Comparison of ENCODE assay signal across 8 mouse cellular contexts in the genomic region with DNA sequence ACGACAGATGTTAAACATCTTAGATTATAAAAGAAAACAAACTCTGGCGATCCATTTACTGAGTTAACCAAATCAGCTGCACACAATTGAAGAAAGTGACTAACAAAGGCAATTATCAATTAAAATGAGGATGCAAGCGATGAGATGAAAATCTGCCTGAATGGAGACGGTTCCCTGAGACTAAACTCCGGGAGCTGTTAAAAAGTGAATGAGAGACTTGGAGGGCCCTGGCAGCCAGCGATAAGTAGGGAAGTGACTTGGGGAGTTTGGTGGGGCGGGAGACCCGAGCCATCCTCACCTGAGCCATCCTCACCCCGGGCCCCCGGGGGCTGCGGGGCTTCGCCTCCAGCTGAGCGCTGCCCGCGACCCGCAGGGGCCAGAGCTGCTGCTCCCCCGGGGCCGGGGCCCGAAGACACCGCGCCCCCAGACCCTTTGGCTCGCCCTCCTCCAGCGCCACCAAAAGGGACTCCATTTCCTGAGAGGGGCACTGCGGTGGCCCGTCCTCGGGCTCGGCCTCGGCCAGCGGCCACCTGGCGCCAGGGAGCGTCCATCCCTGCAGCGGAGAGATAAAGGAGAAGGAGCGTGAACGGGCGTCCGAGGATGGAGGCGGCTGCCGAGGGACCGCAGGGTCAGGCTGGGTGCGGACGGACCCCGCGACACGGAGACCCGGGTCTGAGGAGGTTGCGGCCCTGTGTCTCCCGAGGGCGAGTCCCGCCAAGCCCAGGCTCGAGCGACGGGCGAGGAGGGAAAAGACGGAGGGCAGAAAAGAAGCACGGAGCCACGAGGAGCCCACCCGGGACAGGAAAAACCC. TPM values are rescaled to one million over a fixed set of nuclear protein-coding genes. Genes with fewer than 3 reads are reported as not detected.
DNase-seq lines count a peak whose midpoint lies in the region; ATAC-seq and TF ChIP-seq lines count a peak whose summit lies in the region.

No protein-coding gene starts in this region.

- no peaks in the 10 kb centered on the region for H3K4me1 ChIP-seq in embryonic fibroblast, embryonic 13.5 days (ENCODE audit: control insufficient read depth, insufficient read depth, low read length)
- peaks cover 26% of the 10 kb centered on the region for H3K4me1 ChIP-seq in liver, embryonic 12.5 days

- TF ChIP-seq CTCF in embryonic fibroblast, embryonic 13.5 days (IDR thresholded peaks at IDR 0.05; ENCODE audit: borderline replicate concordance, insufficient read depth, low read length): no peak

- H3K36me3 ChIP-seq in liver, embryonic 12.5 days: peaks cover 12% of the 10 kb centered on the region

- WGBS in liver, embryonic 12.5 days (ENCODE audit: insufficient replicate concordance): 1% methylated on average over 57 of the region's 57 CpGs

- peak; percentile 12 to 49 for DNase-seq in layer of hippocampus, postnatal 36 days
- no peak for DNase-seq in layer of hippocampus, adult 8-10 months (ENCODE audit: low spot score in 2 of 2)
- DNase-seq in T-cell, adult 2 months (ENCODE audit: low spot score): peak; percentile 1
- peak; percentile 52 for DNase-seq in heart, postnatal 4 days
- DNase-seq in adrenal gland, adult 2 months: no peak

- H3K27me3 ChIP-seq in liver, embryonic 12.5 days (replicated peaks): no peaks in the 10 kb centered on the region

- 0 out of 2 replicates have a peak, but pooled peaks cover 6% of the 10 kb centered on the region for H3K9me3 ChIP-seq in liver, embryonic 12.5 days (replicated peaks)

- 0 out of 2 replicates have a peak overlapping the region, but pooled peaks have one; percentile 7 for H3K27ac ChIP-seq in embryonic fibroblast, embryonic 13.5 days (ENCODE audit: insufficient read depth, low read length)
- peak overlapping the region; percentile 74 for H3K27ac ChIP-seq in liver, embryonic 12.5 days

- H3K9ac ChIP-seq in liver, embryonic 12.5 days: peak overlapping the region; percentile 87

- H3K4me2 ChIP-seq in liver, embryonic 12.5 days: peak overlapping the region; percentile 91

- ATAC-seq in liver, embryonic 12.5 days: peak; percentile 82
- ATAC-seq in neutrophil, adult 5-6 weeks (ENCODE audit: extremely low read depth, insufficient number of reproducible peaks, low FRiP score, poor library complexity, severe bottlenecking): peak; percentile 7; the same call in 1 of the 2 replicates

- peak overlapping the region; percentile 74 for H3K4me3 ChIP-seq in embryonic fibroblast, embryonic 13.5 days (ENCODE audit: insufficient read depth, low read length)
- peak overlapping the region; percentile 84 for H3K4me3 ChIP-seq in liver, embryonic 12.5 days

- no peak for TF ChIP-seq POLR2A in embryonic fibroblast, embryonic 13.5 days (IDR thresholded peaks at IDR 0.05; ENCODE audit: low read depth, low read length)

RNA-seq across cellular contexts. Expression of a gene that starts 0.6 kb away (rescaled TPM):
- 10 to 100 TPM; 14.9 to 21.1 TPM for total RNA-seq in layer of hippocampus, postnatal 36 days (2021)
- 10 to 100 TPM; 14.4 to 16.5 (median 15.0) TPM for total RNA-seq in layer of hippocampus, adult 8-10 months (2022)
- 28.5 and 52.7 TPM in 2 replicates for polyA plus RNA-seq in embryonic fibroblast, embryonic 13.5 days (2011; ENCODE audit: insufficient read length, low read depth, missing spikeins)
- total RNA-seq in heart, postnatal 4 days (2021): 10 to 100 TPM; 10.3 to 11.5 TPM
- 9.2 and 11.3 TPM in 2 replicates for polyA plus RNA-seq in liver, embryonic 12.5 days (2016; fragmentation: Nextera tagmentation; extraction: Ambion mirVana)
- total RNA-seq in neutrophil, adult 5-6 weeks (2017): 21.5 and 24.9 TPM in 2 replicates
- total RNA-seq in adrenal gland, adult 2 months (2021): 10 to 100 TPM in 1 of 2 experiments, 1 to 10 TPM in 1; 9.9 to 11.7 TPM
- polyA plus RNA-seq in adrenal gland, adult 2 months (2012; rRNA removed): 2.7 and 3.7 TPM in 2 replicates

RNA-seq across cellular contexts. Expression of a gene that starts 22.1 kb away (rescaled TPM):
- total RNA-seq in layer of hippocampus, postnatal 36 days (2021): not detected
- total RNA-seq in layer of hippocampus, adult 8-10 months (2022): not detected
- polyA plus RNA-seq in embryonic fibroblast, embryonic 13.5 days (2011; ENCODE audit: insufficient read length, low read depth, missing spikeins): 0.27 TPM in 1 of 2 replicates, not detected in the other
- not detected for total RNA-seq in heart, postnatal 4 days (2021)
- polyA plus RNA-seq in liver, embryonic 12.5 days (2016; fragmentation: Nextera tagmentation; extraction: Ambion mirVana): not detected in 2 replicates
- total RNA-seq in neutrophil, adult 5-6 weeks (2017): not detected in 2 replicates
- total RNA-seq in adrenal gland, adult 2 months (2021): not detected
- polyA plus RNA-seq in adrenal gland, adult 2 months (2012; rRNA removed): not detected in 2 replicates

RNA-seq across cellular contexts. Expression of a gene that starts 28.4 kb away (rescaled TPM):
- total RNA-seq in layer of hippocampus, postnatal 36 days (2021): under 1 TPM in 1 of 2 experiments, not detected in 1; 0.27 TPM
- total RNA-seq in layer of hippocampus, adult 8-10 months (2022): under 1 TPM in 1 of 4 experiments, not detected in 3; 0.33 TPM
- polyA plus RNA-seq in embryonic fibroblast, embryonic 13.5 days (2011; ENCODE audit: insufficient read length, low read depth, missing spikeins): not detected in 2 replicates
- not detected for total RNA-seq in heart, postnatal 4 days (2021)
- not detected in 2 replicates for polyA plus RNA-seq in liver, embryonic 12.5 days (2016; fragmentation: Nextera tagmentation; extraction: Ambion mirVana)
- total RNA-seq in neutrophil, adult 5-6 weeks (2017): 0.47 TPM in 1 of 2 replicates, not detected in the other
- total RNA-seq in adrenal gland, adult 2 months (2021): 1 to 10 TPM; 1.4 to 1.8 TPM
- not detected in 2 replicates for polyA plus RNA-seq in adrenal gland, adult 2 months (2012; rRNA removed)

RNA-seq across cellular contexts. Expression of a gene that starts 54.6 kb away (rescaled TPM):
- total RNA-seq in layer of hippocampus, postnatal 36 days (2021): not detected
- under 1 TPM; 0.16 to 0.52 (median 0.27) TPM for total RNA-seq in layer of hippocampus, adult 8-10 months (2022)
- polyA plus RNA-seq in embryonic fibroblast, embryonic 13.5 days (2011; ENCODE audit: insufficient read length, low read depth, missing spikeins): not detected in 2 replicates
- total RNA-seq in heart, postnatal 4 days (2021): 10 to 100 TPM; 57.1 to 57.8 TPM
- polyA plus RNA-seq in liver, embryonic 12.5 days (2016; fragmentation: Nextera tagmentation; extraction: Ambion mirVana): 0.54 and 0.57 TPM in 2 replicates
- total RNA-seq in neutrophil, adult 5-6 weeks (2017): not detected in 2 replicates
- total RNA-seq in adrenal gland, adult 2 months (2021): not detected
- 0.08 TPM in 1 of 2 replicates, not detected in the other for polyA plus RNA-seq in adrenal gland, adult 2 months (2012; rRNA removed)

Comparison
In these comparisons a context has a peak if more than half of its experiments do, and no peak if none do; other contexts are left out.
1. DNase-seq: peak in layer of hippocampus, postnatal 36 days (2 of 2), T-cell, adult 2 months (single experiment) and heart, postnatal 4 days (single experiment); none in layer of hippocampus, adult 8-10 months (0 of 2) and adrenal gland, adult 2 months (single experiment).